Mouse (Mus musculus): ENCODE results near the gene Agpat1.

- TF ChIP-seq CTCF (conservative IDR thresholded peaks at IDR 0.05; ENCODE audit: low read length) (no peak), POU5F1 (IDR thresholded peaks at IDR 0.05; ENCODE audit: borderline replicate concordance, low read length) (no peak)
Measured at GRCm38 (mm10) chr17:34626773-34627092, 22.7 kb downstream of the Agpat1 start.

Measured in E14TG2a.4 (cell line).